Mouse (Mus musculus) liver, postnatal 0 days (tissue): ENCODE data around the gene Nol4l.
"Not testable (repeated sequence)": the region's sequence is repeated elsewhere in the genome, so short reads cannot be mapped to it uniquely, and the experiment has no call there.

Experiments used
- CTCF ChIP-seq: sonication (generic); IDR thresholded peaks from 2 replicates; pipeline ENCODE4 v1.5.1; 2016; ENCODE audit warnings: antibody characterized with exemption, low read depth
- EP300 ChIP-seq: IDR thresholded peaks from 2 replicates; pipeline ENCODE4 v1.6.1; 2016; ENCODE audit warnings: antibody characterized with exemption, low read depth, mild to moderate bottlenecking

DNA sequence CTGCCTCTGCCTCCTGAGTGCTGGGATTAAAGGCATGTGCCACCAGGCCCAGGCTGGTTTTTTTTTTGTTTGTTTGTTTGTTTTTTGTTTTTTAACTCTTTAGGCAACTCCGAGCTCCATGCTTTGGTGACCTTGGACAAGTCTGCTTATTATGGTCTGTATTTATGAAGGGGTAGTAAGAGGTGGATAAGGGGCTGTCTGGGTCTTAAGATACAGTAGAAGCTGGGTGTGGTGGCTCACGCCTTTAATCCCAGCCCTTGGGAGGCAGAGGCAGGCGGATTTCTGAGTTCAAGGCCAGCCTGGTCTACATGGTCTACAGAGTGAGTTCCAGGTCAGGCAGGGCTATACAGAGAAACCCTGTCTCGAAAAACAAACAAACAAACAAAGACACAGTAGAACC is 34.4 kb downstream of the Nol4l start:
- not testable (repeated sequence) for TF ChIP-seq CTCF, EP300
